Mouse (Mus musculus) adrenal gland, postnatal 14 days (tissue): ENCODE measurements around the gene Eif4a2. TPM values are rescaled to one million over a fixed set of nuclear protein-coding genes. Genes with fewer than 3 reads are reported as not detected.

Experiments
- DNase-seq: peaks from one replicate; pipeline ENCODE4 v3.0.0; 2021; ENCODE audit warnings: mixed read lengths
- microRNA-seq, 2 experiments: library from miRNA; unstranded; fragments of <30 nt; microRNA quantifications; one replicate each; pipeline ENCODE4 v1.2.0; 2021
- total RNA-seq: library from RNA; stranded (reverse); gene quantifications from 2 replicates; pipeline ENCODE4 v1.2.3, GENCODE M21; 2021

Gene Eif4a2
- total RNA-seq, 1 experiment from 2014 or later = 360 TPM

GRCm38 (mm10) chr16:23136406-23136970, 29.2 kb downstream of the Eif4a2 start:
- DNase-seq = no peak

- no peak for DNase-seq
Measured at GRCm38 (mm10) chr16:23140911-23141310, 33.7 kb downstream of the Eif4a2 start.

GRCm38 (mm10) chr16:23144326-23144725, 37.1 kb downstream of the Eif4a2 start:
- DNase-seq = peak; percentile 51

GRCm38 (mm10) chr16:23145211-23145610, 38.0 kb downstream of the Eif4a2 start:
- DNase-seq = no peak

- peak; percentile 51 for DNase-seq
Measured at GRCm38 (mm10) chr16:23146280-23146679, 39.0 kb downstream of the Eif4a2 start, which contains the start of gene Adipoq. Adipoq (plus strand) TSS chr16:23146536.

- no peak for DNase-seq
Measured at GRCm38 (mm10) chr16:23148936-23149335, 41.7 kb downstream of the Eif4a2 start.

- no peak for DNase-seq
Measured at GRCm38 (mm10) chr16:23149396-23149795, 42.2 kb downstream of the Eif4a2 start.

GRCm38 (mm10) chr16:23151423-23151822, 44.2 kb downstream of the Eif4a2 start:
- peak; percentile 66 for DNase-seq

- DNase-seq = no peak
Measured at GRCm38 (mm10) chr16:23154261-23154660, 47.0 kb downstream of the Eif4a2 start.

GRCm38 (mm10) chr16:23157013-23157412, 49.8 kb downstream of the Eif4a2 start:
- DNase-seq = no peak

- DNase-seq = no peak
Measured at GRCm38 (mm10) chr16:23158292-23158691, 51.0 kb downstream of the Eif4a2 start.

- peak; percentile 44 for DNase-seq
Measured at GRCm38 (mm10) chr16:23158957-23159356, 51.7 kb downstream of the Eif4a2 start.

GRCm38 (mm10) chr16:23159749-23160148, 52.5 kb downstream of the Eif4a2 start:
- DNase-seq = peak; percentile 30

GRCm38 (mm10) chr16:23162116-23162515, 54.9 kb downstream of the Eif4a2 start:
- DNase-seq = no peak

Small RNA genes within 50 kb of the gene (microRNA-seq; reads per million reads assigned to microRNA genes)
- 9.5 to 13.2 reads per million in 2 experiments for gene Gm49346

Other genes with a start within 250 kb of the Eif4a2 start
- 18.3 and 18.5 TPM in 2 replicates for gene Tbccd1, start 249.8 kb upstream of the Eif4a2 start, total RNA-seq
- gene Dnajb11, start 249.6 kb upstream of the Eif4a2 start, total RNA-seq = 73.5 and 73.9 TPM in 2 replicates
- gene Ahsg, start 216.2 kb upstream of the Eif4a2 start, total RNA-seq = 223 and 3,596 TPM in 2 replicates
- 30.2 and 120 TPM in 2 replicates for gene Fetub, start 189.1 kb upstream of the Eif4a2 start, total RNA-seq
- 10.0 and 153 TPM in 2 replicates for gene Hrg, start 156.4 kb upstream of the Eif4a2 start, total RNA-seq
- gene Kng2, start 78.0 kb upstream of the Eif4a2 start, total RNA-seq = 28.3 and 64.6 TPM in 2 replicates
- gene Kng1, start 49.6 kb upstream of the Eif4a2 start, total RNA-seq = 13.1 and 215 TPM in 2 replicates
- 14.5 and 15.2 TPM in 2 replicates for gene Rfc4, start 20.3 kb downstream of the Eif4a2 start, total RNA-seq
- gene Adipoq, start 39.1 kb downstream of the Eif4a2 start, total RNA-seq = 317 and 319 TPM in 2 replicates
- 42.8 and 43.6 TPM in 2 replicates for gene St6gal1, start 117.3 kb downstream of the Eif4a2 start, total RNA-seq